Mouse (Mus musculus): ENCODE results near the gene Khdrbs1.

- TF ChIP-seq POLR2A (IDR thresholded peaks at IDR 0.05; ENCODE audit: borderline replicate concordance, control insufficient read depth, low read depth, low read length), result no peak
- no peak for TF ChIP-seq CTCF (IDR thresholded peaks at IDR 0.05; ENCODE audit: control insufficient read depth, insufficient read depth, low read length)
Observed at GRCm38 (mm10) chr4:129789635-129790034, 47.5 kb upstream of the Khdrbs1 start.
